ENCODE assay signal across 8 mouse cellular contexts in the genomic region with DNA sequence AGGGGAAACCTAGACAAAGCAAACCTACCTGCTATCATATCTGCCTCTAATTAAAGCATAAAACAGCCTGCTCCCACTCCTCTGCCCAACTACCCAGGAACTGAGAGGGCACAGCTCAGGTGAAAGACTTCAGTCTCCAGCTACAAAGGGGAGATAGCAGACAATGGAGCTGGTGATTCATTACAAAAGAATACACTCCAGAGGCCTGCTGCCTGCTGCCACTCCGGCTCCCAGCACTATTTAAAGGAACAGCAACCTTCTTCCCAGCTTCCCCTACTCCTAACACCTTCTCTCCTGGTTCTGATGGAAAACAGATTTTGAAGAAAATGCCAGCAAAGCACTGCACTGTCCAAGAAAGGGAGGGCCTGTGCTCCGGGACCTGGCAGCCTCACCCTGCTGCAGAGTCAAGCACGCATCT.
DNase-seq lines count a peak whose midpoint lies in the region; ATAC-seq and TF ChIP-seq lines count a peak whose summit lies in the region.

No protein-coding gene starts in this region.

- TF ChIP-seq POLR2A in MEL (IDR thresholded peaks at IDR 0.05; ENCODE audit: control insufficient read depth in 1 of 2, insufficient read depth in 1 of 2, low read depth in 1 of 2, low read length in 2 of 2, poor library complexity in 1 of 2), result no peak
- TF ChIP-seq POLR2A in small intestine, adult 2 months (IDR thresholded peaks at IDR 0.05; ENCODE audit: low read depth, low read length), result no peak

- no peak for TF ChIP-seq EP300 in MEL (IDR thresholded peaks at IDR 0.05; ENCODE audit: low read depth in 1 of 2, low read length in 2 of 2)
- no peak for TF ChIP-seq EP300 in heart, postnatal 0 days (IDR thresholded peaks at IDR 0.05; ENCODE audit: low read depth)
- no peak for TF ChIP-seq EP300 in liver, postnatal 0 days (IDR thresholded peaks at IDR 0.05; ENCODE audit: low read depth)

- H3K4me3 ChIP-seq in MEL (ENCODE audit: control insufficient read depth in 1 of 2, insufficient read depth in 1 of 2, low read depth in 2 of 2, low read length in 2 of 2), result no peak overlapping the region
- peak overlapping the region; percentile 34 for H3K4me3 ChIP-seq in embryonic facial prominence, embryonic 13.5 days
- H3K4me3 ChIP-seq in heart, postnatal 0 days (ENCODE audit: low read depth, low read length), result peak overlapping the region; percentile 63
- peak overlapping the region; percentile 29 for H3K4me3 ChIP-seq in liver, postnatal 0 days (ENCODE audit: low read depth, low read length)
- peak overlapping the region; percentile 7; the same call in 1 of the 2 replicates for H3K4me3 ChIP-seq in small intestine, adult 2 months (ENCODE audit: low read depth, low read length)

- H3K9ac ChIP-seq in MEL (ENCODE audit: control insufficient read depth, low read depth, low read length, poor library complexity, severe bottlenecking), result 0 out of 2 replicates have a peak overlapping the region, but pooled peaks have one; percentile 17
- H3K9ac ChIP-seq in embryonic facial prominence, embryonic 13.5 days, result peak overlapping the region; percentile 64
- peak overlapping the region; percentile 55 for H3K9ac ChIP-seq in heart, postnatal 0 days (replicated peaks; ENCODE audit: low read depth, low read length)
- 0 out of 2 replicates have a peak overlapping the region, but pooled peaks have one; percentile 39 for H3K9ac ChIP-seq in liver, postnatal 0 days (replicated peaks)

- peak overlapping the region; percentile 72 for H3K4me2 ChIP-seq in embryonic facial prominence, embryonic 13.5 days
- H3K4me2 ChIP-seq in heart, postnatal 0 days (ENCODE audit: low read depth, low read length), result peak overlapping the region; percentile 90
- peak overlapping the region; percentile 70 for H3K4me2 ChIP-seq in liver, postnatal 0 days (ENCODE audit: low read depth, low read length)

- H3K36me3 ChIP-seq in MEL (ENCODE audit: control insufficient read depth in 1 of 2, insufficient read depth in 2 of 2, low read length in 2 of 2), result peaks cover 0 to 4% of the 10 kb centered on the region in 2 experiments; a peak in 1 of 4 replicates
- H3K36me3 ChIP-seq in embryonic facial prominence, embryonic 13.5 days, result no peaks in the 10 kb centered on the region
- H3K36me3 ChIP-seq in heart, postnatal 0 days (replicated peaks; ENCODE audit: control insufficient read depth, insufficient read depth, low read length), result no peaks in the 10 kb centered on the region
- H3K36me3 ChIP-seq in liver, postnatal 0 days (replicated peaks; ENCODE audit: insufficient read depth, low read length), result no peaks in the 10 kb centered on the region
- no peaks in the 10 kb centered on the region for H3K36me3 ChIP-seq in small intestine, adult 2 months (ENCODE audit: control insufficient read depth, insufficient read depth, low read length)

- no peaks in the 10 kb centered on the region for H3K9me3 ChIP-seq in MEL (replicated peaks; ENCODE audit: insufficient read depth, low read length)
- H3K9me3 ChIP-seq in embryonic facial prominence, embryonic 13.5 days, result no peaks in the 10 kb centered on the region
- no peaks in the 10 kb centered on the region for H3K9me3 ChIP-seq in heart, postnatal 0 days (replicated peaks; ENCODE audit: control insufficient read depth, low read length)
- no peaks in the 10 kb centered on the region for H3K9me3 ChIP-seq in liver, postnatal 0 days (ENCODE audit: low read length)

- peak; percentile 25 for DNase-seq in cerebellum, adult 11 months
- DNase-seq in MEL (ENCODE audit: low read depth, low spot score), result no peak
- DNase-seq in heart, postnatal 0 days (ENCODE audit: low spot score), result peak; percentile 67
- DNase-seq in liver, postnatal 0 days, result no peak
- DNase-seq in B cell, adult 2 months, result no peak

- no peak for ATAC-seq in cerebellum, adult (ENCODE audit: insufficient number of reproducible peaks, low FRiP score, low TSS enrichment)
- ATAC-seq in embryonic facial prominence, embryonic 13.5 days (ENCODE audit: insufficient number of reproducible peaks, insufficient read depth, low FRiP score, low TSS enrichment, low read depth), result peak; percentile 38; the same call in 1 of the 2 replicates
- ATAC-seq in heart, postnatal 0 days (ENCODE audit: insufficient read depth, low read depth), result no peak
- no peak for ATAC-seq in liver, postnatal 0 days

- TF ChIP-seq CTCF in MEL (IDR thresholded peaks at IDR 0.05 in 2 of 3, conservative IDR thresholded peaks at IDR 0.05 in 1 of 3; ENCODE audit: control insufficient read depth in 1 of 3, insufficient read depth in 1 of 3, low read depth in 2 of 3, low read length in 3 of 3, poor library complexity in 1 of 3, severe bottlenecking in 1 of 3), result no peak
- TF ChIP-seq CTCF in heart, postnatal 0 days (IDR thresholded peaks at IDR 0.05; ENCODE audit: low read depth), result no peak
- TF ChIP-seq CTCF in liver, postnatal 0 days (IDR thresholded peaks at IDR 0.05; ENCODE audit: low read depth), result no peak
- TF ChIP-seq CTCF in small intestine, adult 2 months (IDR thresholded peaks at IDR 0.05; ENCODE audit: extremely low read depth, insufficient read length, insufficient replicate concordance, low read depth, low read length), result no peak

- TF ChIP-seq RAD21 in MEL (IDR thresholded peaks at IDR 0.05; ENCODE audit: low read depth, low read length), result no peak

- H3K27me3 ChIP-seq in MEL (ENCODE audit: control insufficient read depth in 1 of 2, insufficient read depth in 2 of 2, low read length in 2 of 2), result no peaks in the 10 kb centered on the region
- no peaks in the 10 kb centered on the region for H3K27me3 ChIP-seq in embryonic facial prominence, embryonic 13.5 days
- H3K27me3 ChIP-seq in heart, postnatal 0 days (ENCODE audit: control insufficient read depth, insufficient read depth, low read length), result no peaks in the 10 kb centered on the region
- no peaks in the 10 kb centered on the region for H3K27me3 ChIP-seq in liver, postnatal 0 days (ENCODE audit: insufficient read depth, low read length)
- no peaks in the 10 kb centered on the region for H3K27me3 ChIP-seq in small intestine, adult 2 months (ENCODE audit: control insufficient read depth, insufficient read depth, low read length)

- peaks cover 0 to 11% of the 10 kb centered on the region in 2 experiments; a peak in 2 of 4 replicates for H3K4me1 ChIP-seq in MEL (ENCODE audit: control insufficient read depth in 1 of 2, insufficient read depth in 2 of 2, low read length in 2 of 2)
- H3K4me1 ChIP-seq in embryonic facial prominence, embryonic 13.5 days, result peaks cover 63% of the 10 kb centered on the region
- peaks cover 44% of the 10 kb centered on the region for H3K4me1 ChIP-seq in heart, postnatal 0 days (ENCODE audit: control insufficient read depth, insufficient read depth)
- H3K4me1 ChIP-seq in liver, postnatal 0 days (ENCODE audit: insufficient read depth), result peaks cover 15% of the 10 kb centered on the region
- H3K4me1 ChIP-seq in small intestine, adult 2 months (ENCODE audit: control insufficient read depth, insufficient read depth, insufficient read length, low read length), result peaks cover 2% of the 10 kb centered on the region

- no peaks in the 10 kb centered on the region for H3K79me2 ChIP-seq in MEL (ENCODE audit: control insufficient read depth, insufficient read depth, low read length, poor library complexity)

- no peak overlapping the region; the same call in 1 of the 2 replicates for H3K27ac ChIP-seq in MEL (ENCODE audit: control insufficient read depth, low read depth, low read length)
- peak overlapping the region; percentile 94 for H3K27ac ChIP-seq in embryonic facial prominence, embryonic 13.5 days
- H3K27ac ChIP-seq in heart, postnatal 0 days (ENCODE audit: low read depth), result peak overlapping the region; percentile 91
- peak overlapping the region; percentile 69 for H3K27ac ChIP-seq in liver, postnatal 0 days (ENCODE audit: low read depth)
- peak overlapping the region; percentile 17 for H3K27ac ChIP-seq in small intestine, adult 2 months (ENCODE audit: insufficient read depth, low read depth, low read length)

- WGBS in embryonic facial prominence, embryonic 13.5 days, result 14% methylated on average over 3 of the region's 3 CpGs
- 16% methylated on average over 3 of the region's 3 CpGs for WGBS in heart, postnatal 0 days
- WGBS in liver, postnatal 0 days (ENCODE audit: insufficient replicate concordance), result 55% methylated on average over 3 of the region's 3 CpGs
- WGBS in small intestine, adult 2 months, result 23% methylated on average over 3 of the region's 3 CpGs

TF ChIP-seq in MEL, 35 proteins besides CTCF, POLR2A, EP300 and RAD21:
- TF ChIP-seq GABPA (IDR thresholded peaks at IDR 0.05; ENCODE audit: low read depth, low read length) (no peak), TAL1 (IDR thresholded peaks at IDR 0.05; ENCODE audit: low read length) (no peak), TCF12 (IDR thresholded peaks at IDR 0.05; ENCODE audit: low read depth, low read length) (no peak), MEF2A (IDR thresholded peaks at IDR 0.05; ENCODE audit: extremely low read depth, insufficient replicate concordance, low read depth, low read length, poor library complexity, severe bottlenecking) (no peak), ETS1 (IDR thresholded peaks at IDR 0.05; ENCODE audit: low read depth, low read length) (no peak), JUND (IDR thresholded peaks at IDR 0.05; ENCODE audit: low read depth, low read length) (no peak), GATA1 (IDR thresholded peaks at IDR 0.05; ENCODE audit: low read depth, low read length) (no peak), ZMIZ1 (IDR thresholded peaks at IDR 0.05; ENCODE audit: low read depth, low read length) (no peak), MYB (IDR thresholded peaks at IDR 0.05; ENCODE audit: low read depth, low read length) (no peak), CHD1 (IDR thresholded peaks at IDR 0.05; ENCODE audit: low read depth, low read length) (no peak), SIN3A (IDR thresholded peaks at IDR 0.05; ENCODE audit: low read length) (no peak), BHLHE40 (IDR thresholded peaks at IDR 0.05; ENCODE audit: borderline replicate concordance, low read depth, low read length) (no peak), HCFC1 (IDR thresholded peaks at IDR 0.05; ENCODE audit: low read depth, low read length) (no peak), USF1 (IDR thresholded peaks at IDR 0.05; ENCODE audit: low read depth, low read length) (no peak), RCOR1 (IDR thresholded peaks at IDR 0.05; ENCODE audit: low read depth, low read length) (no peak), USF2 (IDR thresholded peaks at IDR 0.05; ENCODE audit: borderline replicate concordance in 1 of 2, insufficient read depth in 1 of 2, low read depth in 1 of 2, low read length in 2 of 2) (no peak)

Comparison
In these comparisons a context has a peak if more than half of its experiments do, and no peak if none do; other contexts are left out.
1. DNase-seq: peak in cerebellum, adult 11 months (single experiment) and heart, postnatal 0 days (single experiment); none in MEL (single experiment), liver, postnatal 0 days (single experiment) and B cell, adult 2 months (0 of 2).
2. H3K4me3 ChIP-seq: peak in embryonic facial prominence, embryonic 13.5 days (single experiment), heart, postnatal 0 days (single experiment), liver, postnatal 0 days (single experiment) and small intestine, adult 2 months (single experiment); none in MEL (0 of 2).
3. Peak in every context shown above with its lines, with median percentiles within 50 percentile points of each other: H3K9ac ChIP-seq and H3K4me2 ChIP-seq.